Mouse (Mus musculus) MEL (cell line): ENCODE data around the gene St7. TPM values are rescaled to one million over a fixed set of nuclear protein-coding genes. Genes with fewer than 3 reads are reported as not detected.

Source experiments
- DNase-seq: peaks from one replicate; pipeline ENCODE4 v3.0.0; 2011; ENCODE audit warnings: low read depth, low spot score
- H3K27ac ChIP-seq: 2 replicates; pipeline ENCODE4 v1.5.1; 2012; ENCODE audit warnings: low read depth, mild to moderate bottlenecking, control low read depth, low read length, moderate library complexity; ENCODE audit not compliant: control insufficient read depth
- H3K27me3 ChIP-seq, 2 experiments: fragments of 150-350 bp in 1 of 2; sonication (generic) in 1 of 2; 2 replicates each; pipeline ENCODE4 v1.6.1; 2012; ENCODE audit warnings: low read length in 2 of 2, mild to moderate bottlenecking in 2 of 2, improper control_type of control experiment in 1 of 2, moderate library complexity in 1 of 2; ENCODE audit not compliant: insufficient read depth in 2 of 2, control insufficient read depth in 1 of 2
- H3K36me3 ChIP-seq, 2 experiments: 2 replicates each; pipeline ENCODE4 v1.6.1; 2012 to 2014; ENCODE audit warnings: low read length in 2 of 2, improper control_type of control experiment in 1 of 2, inconsistent platforms in 1 of 2, mild to moderate bottlenecking in 1 of 2; ENCODE audit not compliant: insufficient read depth in 2 of 2, control insufficient read depth in 1 of 2
- H3K4me1 ChIP-seq, 2 experiments: fragments of 150-350 bp in 1 of 2; sonication (generic) in 1 of 2; 2 replicates each; pipeline ENCODE4 v1.6.1; 2012; ENCODE audit warnings: low read length in 2 of 2, improper control_type of control experiment in 1 of 2, mild to moderate bottlenecking in 1 of 2; ENCODE audit not compliant: insufficient read depth in 2 of 2, control insufficient read depth in 1 of 2
- H3K4me3 ChIP-seq, 2 experiments: fragments of 150-350 bp in 1 of 2; sonication (generic) in 1 of 2; 2 replicates each; pipeline ENCODE4 v1.5.1; 2012; ENCODE audit warnings: low read depth in 2 of 2, low read length in 2 of 2, mild to moderate bottlenecking in 2 of 2, moderate library complexity in 2 of 2, control low read depth in 1 of 2, improper control_type of control experiment in 1 of 2; ENCODE audit not compliant: control insufficient read depth in 1 of 2, insufficient read depth in 1 of 2
- H3K79me2 ChIP-seq: 2 replicates; pipeline ENCODE4 v1.6.1; 2012; ENCODE audit warnings: mild to moderate bottlenecking, low read length, moderate library complexity; ENCODE audit not compliant: control insufficient read depth, poor library complexity, insufficient read depth
- H3K9ac ChIP-seq: 2 replicates; pipeline ENCODE4 v1.6.1; 2012; ENCODE audit warnings: low read depth, mild to moderate bottlenecking, control low read depth, low read length, moderate library complexity; ENCODE audit not compliant: control insufficient read depth, poor library complexity, severe bottlenecking
- H3K9me3 ChIP-seq: fragments of 150-350 bp; sonication (generic); replicated peaks from 2 replicates; pipeline ENCODE4 v1.6.1; 2012; ENCODE audit warnings: mild to moderate bottlenecking, low read length, improper control_type of control experiment, moderate library complexity; ENCODE audit not compliant: insufficient read depth
- BHLHE40 ChIP-seq: IDR thresholded peaks from 2 replicates; pipeline ENCODE4 v1.6.1; 2012; ENCODE audit warnings: low read depth, mild to moderate bottlenecking, inconsistent platforms, low read length, improper control_type of control experiment, borderline replicate concordance
- CTCF ChIP-seq, 3 experiments: IDR thresholded peaks in 2 of 3; conservative IDR thresholded peaks in 1 of 3; 2 replicates each; pipeline ENCODE4 v1.5.1; 2011 to 2012; ENCODE audit warnings: low read length in 3 of 3, low read depth in 2 of 3, mild to moderate bottlenecking in 2 of 3, improper control_type of control experiment in 1 of 3, inconsistent platforms in 1 of 3, mixed read lengths in 1 of 3, moderate library complexity in 1 of 3; ENCODE audit not compliant: control insufficient read depth in 1 of 3, insufficient read depth in 1 of 3, poor library complexity in 1 of 3, severe bottlenecking in 1 of 3
- EP300 ChIP-seq, 2 experiments: IDR thresholded peaks; 2 replicates each; pipeline ENCODE4 v1.6.1; 2011; ENCODE audit warnings: improper control_type of control experiment in 2 of 2, low read length in 2 of 2, low read depth in 1 of 2, mild to moderate bottlenecking in 1 of 2
- ETS1 ChIP-seq: IDR thresholded peaks from 2 replicates; pipeline ENCODE4 v1.6.1; 2012; ENCODE audit warnings: low read depth, mild to moderate bottlenecking, inconsistent platforms, low read length, improper control_type of control experiment, moderate library complexity
- GABPA ChIP-seq: IDR thresholded peaks from 2 replicates; pipeline ENCODE4 v1.6.1; 2012; ENCODE audit warnings: low read depth, mild to moderate bottlenecking, inconsistent platforms, low read length, improper control_type of control experiment, moderate library complexity
- HCFC1 ChIP-seq: IDR thresholded peaks from 2 replicates; pipeline ENCODE4 v1.6.1; 2012; ENCODE audit warnings: low read depth, mild to moderate bottlenecking, inconsistent platforms, low read length, improper control_type of control experiment, moderate library complexity
- MAFK ChIP-seq: IDR thresholded peaks from 2 replicates; pipeline ENCODE4 v1.6.1; 2011; ENCODE audit warnings: low read depth, mild to moderate bottlenecking, low read length, improper control_type of control experiment, borderline replicate concordance
- MAX ChIP-seq: IDR thresholded peaks from 2 replicates; pipeline ENCODE4 v1.6.1; 2011; ENCODE audit warnings: low read length, improper control_type of control experiment
- MAZ ChIP-seq: IDR thresholded peaks from 2 replicates; pipeline ENCODE4 v1.6.1; 2012; ENCODE audit warnings: low read depth, mild to moderate bottlenecking, inconsistent platforms, low read length, improper control_type of control experiment
- MEF2A ChIP-seq: IDR thresholded peaks from 2 replicates; pipeline ENCODE4 v1.6.1; 2014; ENCODE audit warnings: low read depth, mild to moderate bottlenecking, inconsistent platforms, low read length, improper control_type of control experiment; ENCODE audit not compliant: poor library complexity, insufficient replicate concordance, severe bottlenecking; ENCODE audit errors: extremely low read depth
- MXI1 ChIP-seq: IDR thresholded peaks from 2 replicates; pipeline ENCODE4 v1.6.1; 2011; ENCODE audit warnings: mild to moderate bottlenecking, low read depth, low read length, improper control_type of control experiment
- MYB ChIP-seq: IDR thresholded peaks from 2 replicates; pipeline ENCODE4 v1.6.1; 2011; ENCODE audit warnings: mild to moderate bottlenecking, low read depth, low read length, improper control_type of control experiment
- MYC ChIP-seq: IDR thresholded peaks from 2 replicates; pipeline ENCODE4 v1.6.1; 2011; ENCODE audit warnings: low read depth, mild to moderate bottlenecking, low read length, improper control_type of control experiment, moderate library complexity
- NRF1 ChIP-seq: IDR thresholded peaks from 2 replicates; pipeline ENCODE4 v1.6.1; 2014; ENCODE audit warnings: low read depth, mild to moderate bottlenecking, inconsistent platforms, low read length, improper control_type of control experiment, moderate library complexity; ENCODE audit not compliant: poor library complexity, insufficient read depth, severe bottlenecking
- POLR2A ChIP-seq, 2 experiments: IDR thresholded peaks; 2 replicates each; pipeline ENCODE4 v1.6.1; 2011 to 2012; ENCODE audit warnings: low read length in 2 of 2, mild to moderate bottlenecking in 2 of 2, control low read depth in 1 of 2, improper control_type of control experiment in 1 of 2, low read depth in 1 of 2, moderate library complexity in 1 of 2; ENCODE audit not compliant: control insufficient read depth in 1 of 2, insufficient read depth in 1 of 2, poor library complexity in 1 of 2
- POLR2AphosphoS2 ChIP-seq: IDR thresholded peaks from 2 replicates; pipeline ENCODE4 v1.6.1; 2011; ENCODE audit warnings: low read length, improper control_type of control experiment
- POLR2AphosphoS5 ChIP-seq: IDR thresholded peaks from 2 replicates; pipeline ENCODE4 v1.6.1; 2012; ENCODE audit warnings: low read depth, borderline replicate concordance, mild to moderate bottlenecking, inconsistent platforms, low read length, moderate library complexity, mixed read lengths
- RAD21 ChIP-seq: IDR thresholded peaks from 2 replicates; pipeline ENCODE4 v1.6.1; 2011; ENCODE audit warnings: mild to moderate bottlenecking, low read depth, low read length, improper control_type of control experiment
- RCOR1 ChIP-seq: IDR thresholded peaks from 2 replicates; pipeline ENCODE4 v1.6.1; 2012; ENCODE audit warnings: low read depth, mild to moderate bottlenecking, inconsistent platforms, low read length, improper control_type of control experiment
- SMC3 ChIP-seq: IDR thresholded peaks from 2 replicates; pipeline ENCODE4 v1.6.1; 2011; ENCODE audit warnings: low read depth, low read length, improper control_type of control experiment
- UBTF ChIP-seq: IDR thresholded peaks from 2 replicates; pipeline ENCODE4 v1.6.1; 2012; ENCODE audit warnings: low read depth, mild to moderate bottlenecking, inconsistent platforms, low read length, improper control_type of control experiment, moderate library complexity, borderline replicate concordance; ENCODE audit not compliant: insufficient read depth
- ZKSCAN1 ChIP-seq: IDR thresholded peaks from 2 replicates; pipeline ENCODE4 v1.6.1; 2012; ENCODE audit warnings: low read depth, mild to moderate bottlenecking, inconsistent platforms, low read length, improper control_type of control experiment, moderate library complexity
- ZMIZ1 ChIP-seq: IDR thresholded peaks from 2 replicates; pipeline ENCODE4 v1.6.1; 2012; ENCODE audit warnings: low read depth, mild to moderate bottlenecking, inconsistent platforms, low read length, improper control_type of control experiment, moderate library complexity
- ZNF384 ChIP-seq: IDR thresholded peaks from 2 replicates; pipeline ENCODE4 v1.6.1; 2012; ENCODE audit warnings: low read depth, mild to moderate bottlenecking, inconsistent platforms, low read length, improper control_type of control experiment
- polyA plus RNA-seq, 2 experiments: library from polyadenylated mRNA; stranded (reverse) in 1 of 2; unstranded in 1 of 2; fragments of >175 nt in 1 of 2; fragments of >200 nt in 1 of 2; gene quantifications; 2 replicates each; pipeline versions ENCODE4 v1.2.1 to v1.2.4; 2012; ENCODE audit warnings: low replicate concordance in 2 of 2, low read depth in 1 of 2; ENCODE audit not compliant: insufficient read length in 2 of 2, insufficient read depth in 1 of 2, missing spikeins in 1 of 2
- total RNA-seq: library from RNA; depleted of rRNA; stranded (reverse); fragments of 300-350 nt; gene quantifications from 2 replicates; pipeline ENCODE4 v1.2.3, GENCODE M21; 2012

St7 gene
- total and polyA plus RNA-seq, 3 experiments: 34.4 to 48.5 TPM; not detected in 1

- no peaks in the 10 kb centered on the region for H3K27me3 ChIP-seq
- H3K36me3 ChIP-seq: peaks cover 0 to 12% of the 10 kb centered on the region in 2 experiments; a peak in 3 of 4 replicates
- no peaks in the 10 kb centered on the region for H3K9me3 ChIP-seq
- TF ChIP-seq UBTF (no peak), MEF2A (no peak), NRF1 (no peak), POLR2A (IDR thresholded peaks at IDR 0.05; ENCODE audit: control insufficient read depth in 1 of 2, insufficient read depth in 1 of 2, low read depth in 1 of 2, low read length in 2 of 2, poor library complexity in 1 of 2) (no peak), MAX (no peak), HCFC1 (no peak)
- H3K79me2 ChIP-seq: peaks cover 4% of the 10 kb centered on the region; the same call in 1 of the 2 replicates
- no peak overlapping the region for H3K9ac ChIP-seq
- no peak overlapping the region for H3K27ac ChIP-seq
- peaks cover 6 to 10% of the 10 kb centered on the region in 2 experiments for H3K4me1 ChIP-seq
- H3K4me3 ChIP-seq: no peak overlapping the region
- no peak for DNase-seq
Observed at GRCm38 (mm10) chr6:17793471-17793870, 100.7 kb downstream of the St7 start.

GRCm38 (mm10) chr6:17797271-17797713 lies 104.6 kb downstream of the St7 start:
- Histone ChIP-seq H3K36me3 (peaks cover 0 to 1% of the 10 kb centered on the region in 2 experiments; a peak in 1 of 4 replicates), H3K79me2 (peaks cover 6% of the 10 kb centered on the region; the same call in 1 of the 2 replicates), H3K9me3 (no peaks in the 10 kb centered on the region), H3K27me3 (no peaks in the 10 kb centered on the region), H3K9ac (no peak overlapping the region), H3K4me1 (no peaks in the 10 kb centered on the region; a peak in 1 of 4 replicates), H3K4me3 (no peak overlapping the region), H3K27ac (no peak overlapping the region)
- TF ChIP-seq MAFK (no peak), MAZ (no peak), RAD21 (no peak), POLR2AphosphoS2 (no peak), RCOR1 (no peak), POLR2A (IDR thresholded peaks at IDR 0.05; ENCODE audit: control insufficient read depth in 1 of 2, insufficient read depth in 1 of 2, low read depth in 1 of 2, low read length in 2 of 2, poor library complexity in 1 of 2) (no peak), EP300 (IDR thresholded peaks at IDR 0.05; ENCODE audit: low read depth in 1 of 2, low read length in 2 of 2) (no peak), HCFC1 (no peak)
- no peak for DNase-seq

DNA sequence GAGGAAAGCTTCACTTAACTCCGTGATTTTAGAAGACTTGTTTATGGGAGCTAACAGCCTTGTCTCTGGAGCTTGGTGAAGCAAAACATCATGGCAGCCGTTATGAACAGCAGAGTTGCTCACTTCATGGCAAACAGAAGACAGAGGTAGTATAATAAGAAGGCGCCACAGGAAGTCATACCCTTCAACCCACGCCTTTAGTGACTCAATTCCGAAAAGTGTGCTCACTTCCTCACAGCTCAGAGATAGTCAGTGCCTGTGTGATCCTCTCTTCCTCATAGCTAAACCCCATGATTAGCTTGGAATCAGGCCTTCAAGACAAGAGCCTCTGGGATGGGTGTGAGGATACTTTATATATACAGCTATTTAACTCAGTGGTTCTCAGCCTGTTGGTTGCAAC lies 108.0 kb downstream of the St7 start:
- peaks cover 0 to 3% of the 10 kb centered on the region in 2 experiments; a peak in 1 of 4 replicates for H3K4me1 ChIP-seq
- no peak overlapping the region for H3K9ac ChIP-seq
- TF ChIP-seq EP300 (IDR thresholded peaks at IDR 0.05; ENCODE audit: low read depth in 1 of 2, low read length in 2 of 2) (no peak), MAZ (no peak), POLR2AphosphoS5 (no peak), BHLHE40 (no peak), MXI1 (no peak), GABPA (no peak), ZKSCAN1 (no peak), ZNF384 (no peak), RAD21 (no peak), CTCF (IDR thresholded peaks at IDR 0.05 in 2 of 3, conservative IDR thresholded peaks at IDR 0.05 in 1 of 3; ENCODE audit: control insufficient read depth in 1 of 3, insufficient read depth in 1 of 3, low read depth in 2 of 3, low read length in 3 of 3, poor library complexity in 1 of 3, severe bottlenecking in 1 of 3) (no peak), SMC3 (no peak), MYB (no peak), MYC (no peak), ETS1 (no peak), ZMIZ1 (no peak)
- H3K27me3 ChIP-seq: no peaks in the 10 kb centered on the region
- H3K36me3 ChIP-seq: peaks cover 1 to 7% of the 10 kb centered on the region in 2 experiments; a peak in 3 of 4 replicates
- H3K27ac ChIP-seq: no peak overlapping the region
- DNase-seq: no peak
- no peaks in the 10 kb centered on the region for H3K9me3 ChIP-seq
- no peak overlapping the region for H3K4me3 ChIP-seq
- H3K79me2 ChIP-seq: peaks cover 6% of the 10 kb centered on the region; the same call in 1 of the 2 replicates
